8 mouse cellular contexts compared by ENCODE assay signal in the genomic region with DNA sequence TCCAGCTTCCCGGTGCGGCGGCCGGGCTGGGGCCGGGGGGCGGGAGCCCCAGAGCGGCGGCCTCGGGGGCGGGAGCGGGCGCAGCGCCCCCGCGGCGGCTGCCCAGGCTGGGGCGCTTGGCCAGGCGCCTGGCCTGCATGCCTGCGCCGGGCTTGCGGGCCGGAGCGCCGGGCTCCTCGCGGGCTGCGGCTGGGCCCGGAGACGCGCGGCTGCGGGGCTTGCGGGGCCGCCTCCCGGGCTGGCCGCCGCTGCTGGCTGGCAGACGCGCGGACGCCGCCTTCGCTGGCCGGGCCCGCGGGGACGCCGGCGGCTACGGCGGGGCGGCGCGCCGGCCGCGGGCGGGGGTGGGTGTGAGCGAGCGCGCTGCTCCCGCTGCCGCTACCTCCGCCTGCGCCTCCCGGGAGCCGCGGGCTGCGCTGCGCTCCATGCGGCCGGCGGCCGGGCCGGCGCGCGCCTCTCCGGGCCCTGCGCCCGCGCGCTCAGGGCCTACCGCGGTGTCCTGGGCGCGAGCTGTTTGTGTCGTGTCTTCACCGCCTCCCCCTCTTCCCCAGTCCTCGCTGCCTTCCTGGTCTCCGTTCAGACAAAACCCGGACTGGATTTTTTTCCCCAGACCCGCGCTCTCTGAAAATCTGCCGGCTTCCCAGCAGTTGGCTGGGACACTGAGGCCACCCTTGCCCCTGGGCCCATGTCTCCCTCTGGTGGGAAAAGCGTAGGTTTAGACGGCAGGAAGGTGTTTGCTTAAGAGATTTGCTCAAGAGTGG. TPM values are rescaled to one million over a fixed set of nuclear protein-coding genes. Genes with fewer than 3 reads are reported as not detected.
A peak's percentile ranks its signal among the peaks of the same experiment; 100 is the strongest.
DNase-seq lines count a peak whose midpoint lies in the region; ATAC-seq and TF ChIP-seq lines count a peak whose summit lies in the region.

TSS of gene Zfp704 (minus strand) at position 505 of the 761 bp plus-strand sequence.

- peak within 1 kb of the TSS; percentile 81 for H3K4me3 ChIP-seq in embryonic facial prominence, embryonic 12.5 days
- H3K4me3 ChIP-seq in midbrain, embryonic 10.5 days: peak within 1 kb of the TSS; percentile 92
- H3K4me3 ChIP-seq in small intestine, adult 2 months (ENCODE audit: low read depth, low read length): peak within 1 kb of the TSS; percentile 94

- no peaks in the 10 kb centered on the region for H3K9me3 ChIP-seq in embryonic facial prominence, embryonic 12.5 days
- H3K9me3 ChIP-seq in midbrain, embryonic 10.5 days (replicated peaks): no peaks in the 10 kb centered on the region

- TF ChIP-seq CTCF in small intestine, adult 2 months (IDR thresholded peaks at IDR 0.05; ENCODE audit: extremely low read depth, insufficient read length, insufficient replicate concordance, low read depth, low read length): peak; percentile 37; the same call in 1 of the 2 replicates

- peak; percentile 50; the same call in 1 of the 2 replicates for TF ChIP-seq POLR2A in small intestine, adult 2 months (IDR thresholded peaks at IDR 0.05; ENCODE audit: low read depth, low read length)

- WGBS in embryonic facial prominence, embryonic 12.5 days: under 1% methylated on average over 42 of the region's 97 CpGs
- WGBS in midbrain, embryonic 10.5 days: 8% methylated on average over 97 of the region's 97 CpGs
- WGBS in small intestine, adult 2 months: 7% methylated on average over 91 of the region's 97 CpGs

- H3K27ac ChIP-seq in embryonic facial prominence, embryonic 12.5 days: peak within 1 kb of the TSS; percentile 96
- H3K27ac ChIP-seq in midbrain, embryonic 10.5 days (replicated peaks): peak within 1 kb of the TSS; percentile 94
- H3K27ac ChIP-seq in small intestine, adult 2 months (ENCODE audit: insufficient read depth, low read depth, low read length): peak within 1 kb of the TSS; percentile 41; the same call in 1 of the 2 replicates

- ATAC-seq in embryonic facial prominence, embryonic 12.5 days (ENCODE audit: insufficient number of reproducible peaks, insufficient read depth, low FRiP score, low TSS enrichment): peak; percentile 83
- no peak for ATAC-seq in erythroid progenitor cell, adult 5-6 weeks (replicated peaks; ENCODE audit: low FRiP score, poor library complexity, severe bottlenecking)

- DNase-seq in adrenal gland, postnatal 4 days (ENCODE audit: low spot score in 2 of 2): peak; percentile 44 to 75
- DNase-seq in heart, adult 18-20 months: peak; percentile 88 to 91
- DNase-seq in kidney, adult 11 months: peak; percentile 87
- DNase-seq in left cerebral cortex, postnatal 4 days: peak; percentile 91
- peak; percentile 90 for DNase-seq in midbrain, embryonic 10.5 days (ENCODE audit: low spot score)

- intact Hi-C loops in left cerebral cortex, postnatal 4 days (cut with DNase I): loop anchor here (5.0 kb wide), 1 partner anchor 92 kb away; no protein-coding TSS in a partner anchor

- H3K4me1 ChIP-seq in embryonic facial prominence, embryonic 12.5 days: peaks cover 27% of the 10 kb centered on the region
- H3K4me1 ChIP-seq in midbrain, embryonic 10.5 days: peaks cover 43% of the 10 kb centered on the region
- peaks cover 13% of the 10 kb centered on the region; the same call in 1 of the 2 replicates for H3K4me1 ChIP-seq in small intestine, adult 2 months (ENCODE audit: control insufficient read depth, insufficient read depth, insufficient read length, low read length)

- H3K27me3 ChIP-seq in embryonic facial prominence, embryonic 12.5 days: no peaks in the 10 kb centered on the region
- peaks cover 10% of the 10 kb centered on the region; the same call in 1 of the 2 replicates for H3K27me3 ChIP-seq in midbrain, embryonic 10.5 days (ENCODE audit: low read depth, poor library complexity, severe bottlenecking)
- H3K27me3 ChIP-seq in small intestine, adult 2 months (ENCODE audit: control insufficient read depth, insufficient read depth, low read length): no peaks in the 10 kb centered on the region; the same call in 1 of the 2 replicates

- peak within 1 kb of the TSS; percentile 91 for H3K9ac ChIP-seq in embryonic facial prominence, embryonic 12.5 days

- no peaks in the 10 kb centered on the region for H3K36me3 ChIP-seq in embryonic facial prominence, embryonic 12.5 days
- H3K36me3 ChIP-seq in midbrain, embryonic 10.5 days: no peaks in the 10 kb centered on the region
- no peaks in the 10 kb centered on the region for H3K36me3 ChIP-seq in small intestine, adult 2 months (ENCODE audit: control insufficient read depth, insufficient read depth, low read length)

- H3K4me2 ChIP-seq in embryonic facial prominence, embryonic 12.5 days (replicated peaks): peak within 1 kb of the TSS; percentile 80

RNA-seq across cellular contexts. Expression of gene Zfp704, which starts in this region (rescaled TPM):
- total RNA-seq in adrenal gland, postnatal 4 days (2021): 10 to 100 TPM; 29.1 to 34.6 TPM
- polyA plus RNA-seq in embryonic facial prominence, embryonic 12.5 days (2016; fragmentation: Nextera tagmentation; extraction: Ambion mirVana): 8.8 and 9.3 TPM in 2 replicates
- total RNA-seq in heart, adult 18-20 months (2021): 10 to 100 TPM; 14.6 to 15.4 TPM
- total RNA-seq in left cerebral cortex, postnatal 4 days (2021): 10 to 100 TPM; 90.2 to 96.4 TPM
- polyA plus RNA-seq in midbrain, embryonic 10.5 days (2016; fragmentation: Nextera tagmentation; extraction: Ambion mirVana): 5.0 and 5.2 TPM in 2 replicates
- 0.72 and 1.5 TPM in 2 replicates for polyA plus RNA-seq in small intestine, adult 2 months (2012; rRNA removed)
- total RNA-seq in erythroid progenitor cell, adult 5-6 weeks (2015; ENCODE audit: low replicate concordance): 2.9 and 5.0 TPM in 2 replicates
- total RNA-seq in erythroid progenitor cell, adult 5-6 weeks (2017; ENCODE audit: low replicate concordance): 1.1 and 1.2 TPM in 2 replicates

Comparison
In these comparisons a context has a peak if more than half of its experiments do, and no peak if none do; other contexts are left out.
1. H3K27ac ChIP-seq: peak in every context shown above with its lines; median percentile 96 in embryonic facial prominence, embryonic 12.5 days; 94 in midbrain, embryonic 10.5 days; 41 in small intestine, adult 2 months.